Mouse (Mus musculus) testis, adult 2 months (tissue): Measurements from ENCODE around the gene Ndufb7.

Experiments used
- CTCF ChIP-seq: fragments of 200-500 bp; IDR thresholded peaks from 2 replicates; pipeline ENCODE4 v1.5.1; 2012; ENCODE audit warnings: low read depth, mild to moderate bottlenecking, inconsistent platforms, low read length, moderate library complexity; ENCODE audit not compliant: control insufficient read depth, insufficient read depth, insufficient replicate concordance
- POLR2A ChIP-seq: fragments of 200-500 bp; IDR thresholded peaks from 2 replicates; pipeline ENCODE4 v1.6.1; 2012; ENCODE audit warnings: low read depth, mild to moderate bottlenecking, inconsistent platforms, low read length, moderate library complexity; ENCODE audit not compliant: control insufficient read depth

DNA sequence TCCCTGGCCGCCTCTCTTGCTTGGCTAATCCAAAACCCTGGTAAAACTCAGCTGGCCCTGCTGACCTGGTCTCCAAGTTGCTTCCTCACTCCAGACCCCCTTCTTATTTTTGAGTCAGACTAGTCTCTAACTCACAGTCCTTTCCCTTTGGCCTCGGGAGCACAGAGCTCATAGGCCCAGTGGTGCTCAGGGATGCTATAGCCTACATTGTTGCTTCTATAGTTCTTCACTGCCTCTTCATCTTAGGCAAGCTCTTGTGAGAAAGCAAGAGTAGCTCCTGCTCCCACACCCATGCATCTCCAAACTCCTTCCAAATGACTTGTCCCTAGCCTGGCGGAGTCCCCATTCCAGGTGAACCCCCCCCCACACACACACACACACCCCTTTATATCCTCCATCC is 1.2 kb downstream of the Ndufb7 start:
- no peak for TF ChIP-seq POLR2A
- TF ChIP-seq CTCF: no peak
